Mouse (Mus musculus) heart, embryonic 13.5 days (tissue): ENCODE data around the gene Ednra. TPM values are rescaled to one million over a fixed set of nuclear protein-coding genes. Genes with fewer than 3 reads are reported as not detected.

Experiments
- ATAC-seq: fragments of 200-750 bp; cut with Nextera tagmentation; 2 replicates; pipeline ENCODE4 v1.8.0; 2017; ENCODE audit warnings: moderate TSS enrichment; ENCODE audit not compliant: insufficient number of reproducible peaks, low FRiP score, low TSS enrichment; ENCODE audit errors: extremely low read depth
- H3K27ac ChIP-seq: fragments of 300-500 bp; sonication (generic); replicated peaks from 2 replicates; pipeline ENCODE4 v1.5.1; 2015; ENCODE audit warnings: moderate library complexity, mild to moderate bottlenecking, inconsistent platforms
- H3K27me3 ChIP-seq: fragments of 300-500 bp; sonication (generic); replicated peaks from 2 replicates; pipeline ENCODE4 v1.6.1; 2015; ENCODE audit warnings: mild to moderate bottlenecking, inconsistent platforms
- H3K36me3 ChIP-seq: fragments of 300-500 bp; sonication (generic); 2 replicates; pipeline ENCODE4 v1.6.1; 2015; ENCODE audit warnings: mild to moderate bottlenecking, inconsistent platforms
- H3K4me1 ChIP-seq: fragments of 300-500 bp; sonication (generic); 2 replicates; pipeline ENCODE4 v1.6.1; 2015; ENCODE audit warnings: inconsistent platforms
- H3K4me2 ChIP-seq: fragments of 300-500 bp; sonication (generic); 2 replicates; pipeline ENCODE4 v1.6.1; 2015; ENCODE audit warnings: inconsistent platforms, mild to moderate bottlenecking, moderate library complexity
- H3K4me3 ChIP-seq: fragments of 300-500 bp; sonication (generic); 2 replicates; pipeline ENCODE4 v1.5.1; 2015; ENCODE audit warnings: moderate library complexity, mild to moderate bottlenecking, inconsistent platforms
- H3K9ac ChIP-seq: fragments of 300-500 bp; sonication (generic); 2 replicates; pipeline ENCODE4 v1.6.1; 2015; ENCODE audit warnings: inconsistent platforms, mild to moderate bottlenecking, moderate library complexity
- H3K9me3 ChIP-seq: fragments of 300-500 bp; sonication (generic); 2 replicates; pipeline ENCODE4 v1.6.1; 2016; ENCODE audit warnings: inconsistent platforms
- WGBS: fragments of 180-500 bp; shearing (Covaris S2); methylation state at CpG from one replicate; pipeline ENCODE4 v1.1.7; 2015; ENCODE audit warnings: mixed read lengths; 5-methylcytosine and 5-hydroxymethylcytosine counted together
- polyA plus RNA-seq: library from polyadenylated mRNA; unstranded; fragments of >200 nt; fragmentation: Nextera tagmentation; extraction: Ambion mirVana; gene quantifications from 2 replicates; pipeline ENCODE4 v1.2.1, GENCODE M21; 2015

Ednra gene
- polyA plus RNA-seq, 1 experiment from 2014 or later, result 42.8 TPM

DNA sequence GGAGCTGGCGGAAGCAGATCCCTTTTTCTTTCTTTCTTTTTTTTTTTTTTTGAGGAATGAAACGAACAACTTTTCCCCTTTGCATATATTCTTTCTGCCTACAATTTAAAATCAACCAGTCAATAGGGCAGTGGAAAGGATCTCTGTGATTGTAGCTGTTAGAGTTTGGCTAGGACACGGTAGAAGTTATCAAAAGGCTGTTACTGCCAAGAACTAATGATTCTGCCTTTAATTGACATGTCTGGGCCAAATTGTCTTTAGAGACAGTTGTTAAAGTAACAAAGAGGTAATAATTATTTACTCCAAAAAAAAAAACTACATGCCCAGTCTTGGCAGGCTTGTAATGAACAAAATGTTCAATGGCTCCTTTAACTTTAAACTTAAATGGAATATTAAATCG is 26.1 kb upstream of the Ednra start:
- H3K9me3 ChIP-seq, result no peaks in the 10 kb centered on the region
- 74% methylated on average over 4 of the region's 4 CpGs for WGBS
- H3K9ac ChIP-seq, result no peak overlapping the region
- H3K4me3 ChIP-seq, result no peak overlapping the region
- no peak overlapping the region for H3K27ac ChIP-seq
- no peaks in the 10 kb centered on the region for H3K36me3 ChIP-seq
- no peak for ATAC-seq
- H3K4me1 ChIP-seq, result peaks cover 17% of the 10 kb centered on the region
- no peaks in the 10 kb centered on the region for H3K27me3 ChIP-seq
- no peak overlapping the region for H3K4me2 ChIP-seq

DNA sequence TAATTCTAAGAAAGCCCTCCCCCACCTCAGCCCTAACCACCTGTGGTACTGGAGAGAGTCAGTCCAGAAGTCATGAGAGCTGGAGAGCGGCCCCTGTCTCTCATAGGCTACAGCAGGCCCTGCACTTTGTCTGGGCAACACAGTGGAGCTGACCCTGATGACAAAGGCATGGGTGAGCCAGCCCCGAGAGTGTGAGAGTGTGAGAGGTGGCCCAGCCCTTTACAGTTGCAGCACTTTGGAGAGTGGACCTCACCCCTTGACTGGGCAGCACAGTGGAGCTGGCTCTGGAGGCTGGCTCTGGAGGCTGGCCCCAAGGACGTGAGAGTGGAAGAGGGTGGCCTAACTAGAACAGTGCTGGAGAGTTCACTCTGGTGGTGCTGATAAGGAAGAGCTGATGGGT is 20.2 kb upstream of the Ednra start:
- no peak for ATAC-seq

DNA sequence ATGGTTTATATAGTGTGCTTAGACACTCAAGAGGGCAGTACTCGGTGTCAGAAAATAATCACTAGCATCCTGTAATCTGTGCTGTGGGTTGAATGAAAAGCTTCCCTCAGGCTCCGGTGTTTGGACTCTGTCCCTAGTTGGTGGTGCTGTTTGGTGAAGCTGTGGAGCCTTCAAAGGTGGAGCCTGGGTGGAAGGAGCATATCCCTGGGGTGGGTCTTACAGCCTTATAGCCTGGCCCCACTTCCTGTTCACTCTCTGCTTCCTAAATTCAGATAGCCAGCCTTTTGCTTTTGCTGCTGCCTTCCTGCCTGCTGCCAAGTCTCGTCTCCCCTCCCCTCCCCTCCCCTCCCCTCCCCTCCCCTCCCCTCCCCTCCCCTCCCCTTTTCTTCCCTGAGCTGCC is 18.1 kb upstream of the Ednra start:
- Histone ChIP-seq H3K9ac (no peak overlapping the region), H3K27ac (no peak overlapping the region), H3K9me3 (no peaks in the 10 kb centered on the region), H3K27me3 (no peaks in the 10 kb centered on the region), H3K36me3 (no peaks in the 10 kb centered on the region), H3K4me3 (no peak overlapping the region), H3K4me1 (no peaks in the 10 kb centered on the region), H3K4me2 (no peak overlapping the region)
- ATAC-seq, result no peak
- WGBS, result 29% methylated on average over 3 of the region's 3 CpGs

More for the DNA sequence above, 20.2 kb upstream of the Ednra start:
- H3K4me2 ChIP-seq, result no peak overlapping the region
- no peaks in the 10 kb centered on the region for H3K27me3 ChIP-seq
- H3K4me3 ChIP-seq, result no peak overlapping the region
- no peak overlapping the region for H3K9ac ChIP-seq
- H3K4me1 ChIP-seq, result peaks cover 6% of the 10 kb centered on the region
- no peaks in the 10 kb centered on the region for H3K36me3 ChIP-seq
- no peak overlapping the region for H3K27ac ChIP-seq
- no peaks in the 10 kb centered on the region for H3K9me3 ChIP-seq
- 65% methylated on average over 3 of the region's 3 CpGs for WGBS

DNA sequence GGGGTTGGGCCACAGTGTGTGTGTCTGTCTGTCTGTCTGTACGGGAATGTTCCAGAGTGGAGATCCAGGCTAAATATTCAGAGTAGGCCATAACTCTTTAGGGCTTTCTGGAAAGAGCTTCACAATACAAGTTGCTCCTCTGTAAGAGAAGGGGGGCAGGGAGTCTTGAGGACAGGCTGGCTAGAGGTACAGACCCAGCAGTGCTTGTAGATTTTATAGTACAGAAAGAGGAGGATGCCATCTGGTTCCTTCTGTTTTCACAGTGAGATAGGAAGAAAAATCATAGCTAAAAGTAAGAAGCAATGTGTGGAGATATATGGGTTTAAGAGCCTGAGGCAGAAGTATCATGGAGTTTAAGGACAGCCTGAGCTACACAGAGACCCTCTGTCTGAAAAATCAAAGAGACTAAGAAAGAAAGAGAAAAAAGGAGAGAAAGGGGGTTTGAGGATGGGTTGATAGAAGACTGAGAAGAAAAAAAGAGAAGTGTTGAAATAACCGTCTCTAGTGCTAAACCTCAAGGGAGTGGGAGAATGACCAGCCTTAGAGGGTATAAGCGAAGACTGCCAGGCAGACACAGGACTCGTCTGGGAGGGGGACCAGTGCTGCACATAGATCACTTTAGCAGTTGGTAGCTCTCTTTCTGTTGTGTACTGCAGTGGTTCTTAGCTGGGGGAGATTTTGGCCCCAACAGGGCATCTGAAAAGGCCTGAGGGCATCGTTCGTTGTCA is 16.9 kb upstream of the Ednra start:
- 78% methylated on average over 6 of the region's 6 CpGs for WGBS

DNA sequence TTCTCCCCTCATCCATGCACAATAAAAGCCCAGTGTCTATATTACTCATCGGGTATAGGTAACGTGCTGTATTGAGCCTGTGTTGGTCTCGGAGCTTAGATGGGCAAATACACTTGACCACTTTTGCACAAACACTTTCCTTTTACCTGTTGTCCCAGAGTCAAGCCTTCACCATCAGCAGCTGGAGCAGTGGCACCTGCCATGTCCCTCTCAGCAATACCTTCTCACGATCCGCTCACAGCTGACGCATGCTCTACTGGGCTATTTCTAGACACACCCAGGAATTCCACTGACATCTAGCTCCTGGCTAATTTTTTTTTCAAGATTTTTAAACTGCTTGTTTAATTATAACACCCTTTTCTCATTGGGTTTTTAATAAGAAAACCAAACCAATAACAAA is 14.2 kb upstream of the Ednra start:
- Histone ChIP-seq H3K27ac (no peak overlapping the region), H3K4me1 (no peaks in the 10 kb centered on the region), H3K27me3 (no peaks in the 10 kb centered on the region), H3K36me3 (no peaks in the 10 kb centered on the region), H3K4me2 (no peak overlapping the region), H3K9ac (no peak overlapping the region), H3K9me3 (peaks cover 2% of the 10 kb centered on the region; the same call in 1 of the 2 replicates), H3K4me3 (no peak overlapping the region)
- no peak for ATAC-seq
- WGBS, result 69% methylated on average over 6 of the region's 6 CpGs

More for the DNA sequence above, 16.9 kb upstream of the Ednra start:
- no peaks in the 10 kb centered on the region for H3K27me3 ChIP-seq
- no peaks in the 10 kb centered on the region for H3K36me3 ChIP-seq
- H3K4me1 ChIP-seq, result no peaks in the 10 kb centered on the region
- no peaks in the 10 kb centered on the region for H3K9me3 ChIP-seq
- no peak overlapping the region for H3K9ac ChIP-seq
- H3K4me3 ChIP-seq, result no peak overlapping the region
- no peak overlapping the region for H3K4me2 ChIP-seq
- no peak for ATAC-seq
- H3K27ac ChIP-seq, result no peak overlapping the region

DNA sequence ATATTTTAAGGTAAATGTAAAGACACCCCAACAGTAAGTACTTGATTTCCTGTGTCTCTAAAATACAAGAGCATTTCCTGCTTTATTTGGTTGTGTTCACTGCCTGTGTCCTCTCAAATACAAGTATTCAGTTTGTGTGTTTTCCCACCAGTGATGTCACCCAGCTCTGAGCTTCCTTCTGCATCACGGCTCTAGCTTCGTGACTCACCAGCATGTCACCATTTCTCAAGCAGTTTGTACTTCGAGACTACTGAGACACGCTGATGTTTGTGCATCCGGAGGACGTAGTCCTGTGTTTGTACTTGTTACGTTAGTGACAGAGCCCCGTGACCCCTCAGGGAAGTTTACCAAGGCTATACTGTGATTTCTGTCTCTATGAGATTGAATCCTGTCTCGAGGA is 13.1 kb upstream of the Ednra start:
- no peaks in the 10 kb centered on the region for H3K27me3 ChIP-seq
- WGBS, result 62% methylated on average over 9 of the region's 9 CpGs
- H3K4me1 ChIP-seq, result no peaks in the 10 kb centered on the region
- no peak for ATAC-seq
- peaks cover 13% of the 10 kb centered on the region for H3K9me3 ChIP-seq
- no peak overlapping the region for H3K9ac ChIP-seq
- H3K36me3 ChIP-seq, result no peaks in the 10 kb centered on the region
- no peak overlapping the region for H3K4me3 ChIP-seq
- no peak overlapping the region for H3K4me2 ChIP-seq
- H3K27ac ChIP-seq, result no peak overlapping the region

DNA sequence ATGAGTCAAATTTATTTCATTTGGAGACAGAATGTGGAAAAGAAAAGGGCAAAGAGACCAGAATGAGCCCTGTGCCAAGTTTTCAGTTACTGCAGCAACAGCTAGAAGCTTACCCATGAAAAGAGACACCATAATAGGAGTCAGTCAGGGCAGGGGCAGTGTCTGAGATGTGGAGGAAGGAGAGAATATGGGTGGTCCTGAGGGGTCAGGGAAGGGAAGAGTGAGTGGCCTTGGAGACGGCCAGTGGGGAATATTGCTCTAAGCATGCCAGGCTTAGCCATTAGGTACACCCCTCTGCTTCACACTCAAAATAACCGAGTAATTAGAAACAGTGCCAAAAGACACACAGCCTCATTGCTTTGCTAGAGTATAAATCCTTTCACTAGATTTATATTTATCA is 9.5 kb upstream of the Ednra start:
- no peak overlapping the region for H3K4me2 ChIP-seq
- peaks cover 17% of the 10 kb centered on the region for H3K9me3 ChIP-seq
- no peak overlapping the region for H3K4me3 ChIP-seq
- no peaks in the 10 kb centered on the region for H3K27me3 ChIP-seq
- ATAC-seq, result no peak
- WGBS, result 70% methylated on average over 2 of the region's 2 CpGs
- no peaks in the 10 kb centered on the region for H3K4me1 ChIP-seq
- no peak overlapping the region for H3K9ac ChIP-seq
- no peaks in the 10 kb centered on the region for H3K36me3 ChIP-seq
- no peak overlapping the region for H3K27ac ChIP-seq

DNA sequence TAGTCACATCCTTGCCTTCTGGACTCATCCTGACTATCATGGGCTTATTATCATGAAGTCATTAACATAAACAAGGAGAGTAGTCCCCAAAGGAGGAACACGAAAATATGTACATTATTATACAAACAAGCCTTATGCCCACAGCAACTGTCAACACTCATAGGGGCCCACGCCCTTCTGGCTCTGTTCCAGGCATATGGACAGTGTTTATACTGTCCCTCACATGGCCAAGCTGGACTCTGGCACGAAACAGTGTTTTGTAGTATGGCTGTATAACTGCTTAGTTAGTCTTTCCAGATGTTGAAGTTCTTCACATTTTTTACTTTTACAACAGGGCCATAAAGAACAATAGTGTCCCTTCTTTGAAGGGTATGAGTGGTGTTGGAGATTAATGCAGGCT is 8.7 kb upstream of the Ednra start:
- no peak overlapping the region for H3K4me3 ChIP-seq
- no peaks in the 10 kb centered on the region for H3K36me3 ChIP-seq
- WGBS, result 73% methylated on average over 3 of the region's 3 CpGs
- H3K27ac ChIP-seq, result no peak overlapping the region
- peaks cover 17% of the 10 kb centered on the region for H3K9me3 ChIP-seq
- H3K9ac ChIP-seq, result no peak overlapping the region
- ATAC-seq, result no peak
- H3K27me3 ChIP-seq, result no peaks in the 10 kb centered on the region
- no peak overlapping the region for H3K4me2 ChIP-seq
- H3K4me1 ChIP-seq, result 0 out of 2 replicates have a peak, but pooled peaks cover 1% of the 10 kb centered on the region

DNA sequence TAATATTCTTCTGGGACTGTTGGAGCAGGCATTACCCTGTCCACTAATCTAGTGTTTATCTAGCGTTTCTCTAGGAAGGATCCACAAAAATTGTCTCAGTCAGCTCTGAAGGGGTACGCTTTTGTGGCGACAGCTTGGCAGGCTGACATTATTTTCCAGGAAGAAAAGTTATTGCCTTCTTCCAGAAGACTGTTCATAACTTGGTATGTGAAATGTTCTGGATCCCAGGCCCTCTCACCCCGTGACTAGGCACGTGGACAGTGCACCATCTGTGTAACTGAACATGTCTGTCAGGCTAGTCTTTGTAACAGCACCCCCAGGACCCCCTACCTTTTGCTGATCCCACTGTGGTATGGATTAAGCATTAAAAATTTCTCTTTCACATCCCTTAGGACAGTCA is 1.1 kb upstream of the Ednra start:
- no peaks in the 10 kb centered on the region for H3K36me3 ChIP-seq
- peak overlapping the region; percentile 99 for H3K27ac ChIP-seq
- WGBS, result 46% methylated on average over 5 of the region's 5 CpGs
- peaks cover 56% of the 10 kb centered on the region for H3K4me1 ChIP-seq
- peak overlapping the region; percentile 71; the same call in 1 of the 2 replicates for H3K4me2 ChIP-seq
- no peak for ATAC-seq
- H3K27me3 ChIP-seq, result no peaks in the 10 kb centered on the region
- no peaks in the 10 kb centered on the region for H3K9me3 ChIP-seq
- 0 out of 2 replicates have a peak overlapping the region, but pooled peaks have one; percentile 93 for H3K9ac ChIP-seq
- no peak overlapping the region for H3K4me3 ChIP-seq

DNA sequence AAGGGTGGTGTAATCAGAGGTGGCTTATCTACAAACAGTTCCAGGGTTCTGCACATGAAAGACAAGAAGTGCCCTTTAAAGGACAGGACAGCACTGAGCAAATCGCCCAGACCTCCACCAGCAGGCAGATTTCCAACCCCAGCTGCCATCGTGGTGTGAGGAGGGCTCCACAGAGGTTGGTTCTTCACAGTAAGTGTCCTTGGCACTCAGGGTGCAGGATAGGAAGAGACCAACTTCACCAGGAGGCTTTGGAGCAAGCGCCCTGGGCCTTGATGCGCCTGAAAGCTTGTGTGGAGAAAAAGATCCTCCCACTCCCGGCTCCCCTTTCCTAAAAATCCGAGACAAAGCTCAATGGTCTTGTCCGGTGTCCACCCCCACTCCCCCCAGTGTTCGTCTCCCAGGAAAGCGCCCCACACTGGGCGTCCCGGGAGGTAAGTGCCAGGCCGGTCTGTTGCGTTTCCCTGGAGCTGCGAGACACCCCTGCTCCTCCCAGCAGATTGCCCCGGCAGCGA is 674 bp downstream of the Ednra start:
- under 1% methylated on average over 16 of the region's 16 CpGs for WGBS
- peak overlapping the region; percentile 99 for H3K27ac ChIP-seq
- ATAC-seq, result peak; percentile 20; the same call in 1 of the 2 replicates
- H3K9ac ChIP-seq, result peak overlapping the region; percentile 93
- H3K27me3 ChIP-seq, result no peaks in the 10 kb centered on the region
- peak overlapping the region; percentile 79 for H3K4me3 ChIP-seq
- no peaks in the 10 kb centered on the region for H3K9me3 ChIP-seq
- H3K4me2 ChIP-seq, result peak overlapping the region; percentile 71
- peaks cover 72% of the 10 kb centered on the region for H3K4me1 ChIP-seq
- H3K36me3 ChIP-seq, result peaks cover 13% of the 10 kb centered on the region

DNA sequence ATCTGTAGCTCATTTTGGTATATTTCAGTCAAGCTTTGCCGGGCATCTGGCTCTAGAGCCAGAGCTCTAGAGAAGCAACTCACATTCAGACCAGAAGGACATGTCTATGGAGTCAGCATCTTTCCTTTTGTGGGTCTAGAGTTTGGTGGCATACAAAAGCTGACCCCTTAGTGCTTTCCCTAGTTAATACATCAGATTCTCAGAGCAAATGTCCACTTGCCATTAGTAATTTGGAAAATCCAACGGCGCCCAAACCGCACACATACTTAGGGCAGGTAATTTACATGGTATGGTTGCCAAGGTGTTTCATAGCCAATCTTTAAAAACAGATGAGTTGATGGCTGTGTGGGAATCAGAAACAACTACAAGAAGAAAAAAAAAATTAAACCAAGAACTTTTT is 1.2 kb downstream of the Ednra start:
- Histone ChIP-seq H3K4me3 (peak overlapping the region; percentile 79), H3K4me2 (peak overlapping the region; percentile 71), H3K36me3 (peaks cover 18% of the 10 kb centered on the region), H3K4me1 (peaks cover 77% of the 10 kb centered on the region), H3K9ac (peak overlapping the region; percentile 93), H3K27ac (peak overlapping the region; percentile 99), H3K9me3 (no peaks in the 10 kb centered on the region), H3K27me3 (no peaks in the 10 kb centered on the region)
- no peak for ATAC-seq
- 59% methylated on average over 4 of the region's 4 CpGs for whole genome bisulfite sequencing

DNA sequence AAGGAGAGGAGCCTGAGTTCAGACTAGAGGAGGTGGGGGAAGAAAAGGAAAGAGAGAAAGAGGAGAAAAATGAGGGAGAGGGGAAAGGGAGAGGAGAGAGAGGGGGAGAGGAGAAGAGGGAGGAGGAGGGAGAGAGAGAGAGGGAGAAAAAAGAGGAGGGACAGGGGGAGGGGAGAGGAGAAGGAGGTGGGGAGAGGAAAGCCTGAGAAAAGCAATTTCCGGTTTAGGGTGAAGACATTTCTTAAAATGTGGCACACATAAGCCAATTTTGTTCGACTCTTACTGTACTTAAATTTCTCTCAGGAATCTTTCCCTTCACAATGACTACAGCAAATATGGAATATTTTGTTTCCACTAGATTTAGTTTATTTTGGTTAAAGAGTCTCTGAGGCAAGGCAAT is 5.3 kb downstream of the Ednra start:
- Histone ChIP-seq H3K4me1 (peaks cover 78% of the 10 kb centered on the region), H3K27ac (peak overlapping the region; percentile 43), H3K27me3 (no peaks in the 10 kb centered on the region), H3K4me2 (peak overlapping the region; percentile 71), H3K4me3 (peak overlapping the region; percentile 31), H3K36me3 (peaks cover 29% of the 10 kb centered on the region), H3K9ac (peak overlapping the region; percentile 68), H3K9me3 (no peaks in the 10 kb centered on the region)
- ATAC-seq, result no peak
- 62% methylated on average over 2 of the region's 2 CpGs for WGBS
